Mouse (Mus musculus): ENCODE results near the gene Tff3. TPM values are rescaled to one million over a fixed set of nuclear protein-coding genes. Genes with fewer than 3 reads are reported as not detected.
A peak's percentile ranks its signal among the peaks of the same experiment; 100 is the strongest.

Gene Tff3
- total and polyA plus RNA-seq, 3 experiments, result not detected

- peak overlapping the region; percentile 63 for H3K9ac ChIP-seq (ENCODE audit: insufficient read depth, low read depth)
- TF ChIP-seq ELF1 (IDR thresholded peaks at IDR 0.05; ENCODE audit: low read depth, low read length) (no peak), ZMIZ1 (IDR thresholded peaks at IDR 0.05; ENCODE audit: low read depth, low read length) (no peak), CTCF (conservative IDR thresholded peaks at IDR 0.05 in 1 of 2, IDR thresholded peaks at IDR 0.05 in 1 of 2; ENCODE audit: low read depth in 2 of 2, low read length in 2 of 2) (no peak), RCOR1 (conservative IDR thresholded peaks at IDR 0.05; ENCODE audit: low read depth, low read length) (no peak), USF2 (conservative IDR thresholded peaks at IDR 0.05; ENCODE audit: low read depth, low read length) (no peak), CHD2 (IDR thresholded peaks at IDR 0.05; ENCODE audit: low read length) (no peak; the same call in 1 of the 2 replicates), SIN3A (IDR thresholded peaks at IDR 0.05; ENCODE audit: low read length) (no peak; the same call in 1 of the 2 replicates), EP300 (IDR thresholded peaks at IDR 0.05; ENCODE audit: low read length) (peak; percentile 71), MEF2A (IDR thresholded peaks at IDR 0.05; ENCODE audit: borderline replicate concordance, low read depth, low read length) (peak; percentile 67; the same call in 1 of the 2 replicates), ZKSCAN1 (IDR thresholded peaks at IDR 0.05; ENCODE audit: borderline replicate concordance, low read depth, low read length) (no peak), JUN (IDR thresholded peaks at IDR 0.05; ENCODE audit: insufficient read depth, low read depth, low read length) (peak; percentile 38; the same call in 1 of the 2 replicates), KAT2A (IDR thresholded peaks at IDR 0.05; ENCODE audit: insufficient replicate concordance, low read length) (no peak), UBTF (IDR thresholded peaks at IDR 0.05; ENCODE audit: low read depth, low read length) (no peak), NELFE (IDR thresholded peaks at IDR 0.05; ENCODE audit: low read depth, low read length) (no peak), JUND (conservative IDR thresholded peaks at IDR 0.05; ENCODE audit: low read depth, low read length) (no peak; the same call in 1 of the 2 replicates), SMC3 (IDR thresholded peaks at IDR 0.05; ENCODE audit: low read depth, low read length) (no peak; the same call in 1 of the 2 replicates), TCF12 (IDR thresholded peaks at IDR 0.05; ENCODE audit: low read depth, low read length) (no peak), CHD1 (IDR thresholded peaks at IDR 0.05; ENCODE audit: low read depth, low read length) (no peak), HCFC1 (IDR thresholded peaks at IDR 0.05; ENCODE audit: low read depth, low read length) (no peak), GABPA (IDR thresholded peaks at IDR 0.05; ENCODE audit: insufficient replicate concordance, low read depth, low read length) (no peak), MAX (IDR thresholded peaks at IDR 0.05; ENCODE audit: low read length) (no peak), MYC (IDR thresholded peaks at IDR 0.05; ENCODE audit: low read depth, low read length) (no peak), BHLHE40 (IDR thresholded peaks at IDR 0.05; ENCODE audit: low read depth, low read length) (peak; percentile 43; the same call in 1 of the 2 replicates), E2F4 (IDR thresholded peaks at IDR 0.05; ENCODE audit: insufficient replicate concordance, low read depth, low read length) (no peak), TBP (conservative IDR thresholded peaks at IDR 0.05; ENCODE audit: low read depth, low read length) (no peak; the same call in 1 of the 2 replicates), POLR2AphosphoS2 (IDR thresholded peaks at IDR 0.05; ENCODE audit: low read depth, low read length) (no peak), POLR2A (IDR thresholded peaks at IDR 0.05; ENCODE audit: low read depth, low read length) (no peak; the same call in 1 of the 2 replicates), ETS1 (conservative IDR thresholded peaks at IDR 0.05; ENCODE audit: low read depth, low read length) (peak; percentile 82), MXI1 (IDR thresholded peaks at IDR 0.05; ENCODE audit: low read depth, low read length) (no peak), PAX5 (IDR thresholded peaks at IDR 0.05; ENCODE audit: low read length) (no peak), MAZ (IDR thresholded peaks at IDR 0.05; ENCODE audit: low read depth, low read length) (no peak), USF1 (IDR thresholded peaks at IDR 0.05; ENCODE audit: low read depth, low read length) (no peak), ZC3H11A (IDR thresholded peaks at IDR 0.05; ENCODE audit: low read depth, low read length) (no peak), RAD21 (IDR thresholded peaks at IDR 0.05; ENCODE audit: low read depth, low read length) (no peak), ZNF384 (IDR thresholded peaks at IDR 0.05; ENCODE audit: low read depth, low read length) (no peak), NRF1 (IDR thresholded peaks at IDR 0.05; ENCODE audit: low read depth, low read length) (no peak), IRF4 (IDR thresholded peaks at IDR 0.05; ENCODE audit: low read depth, low read length) (peak; percentile 79; the same call in 1 of the 2 replicates), MAFK (IDR thresholded peaks at IDR 0.05; ENCODE audit: insufficient replicate concordance, low read length) (0 out of 2 replicates have a peak, but pooled peaks have one; percentile 33)
- H3K27ac ChIP-seq (ENCODE audit: insufficient read depth, low read depth), result peak overlapping the region; percentile 90
- peaks cover 42 to 83% of the 10 kb centered on the region in 2 experiments for H3K4me1 ChIP-seq (ENCODE audit: control insufficient read depth in 1 of 2, insufficient read depth in 2 of 2)
- in situ Hi-C loops (cut with MboI; ENCODE audit: low pct_ligation_motif_present, low pct_unique_long_range_greater_than_20kb, low sequenced_read_pairs), result loop anchor here (10.0 kb wide), 1 partner anchor 51 kb away; no protein-coding TSS in a partner anchor
- DNase-seq (ENCODE audit: extremely low read depth), result peak; percentile 62
- dilution Hi-C loops (cut with MboI; ENCODE audit: extremely low pct_ligation_motif_present, extremely low pct_unique_long_range_greater_than_20kb, low sequenced_read_pairs), result no loop called here
- H3K4me3 ChIP-seq (replicated peaks in 1 of 3; ENCODE audit: low read depth in 2 of 3, low read length in 2 of 3, poor library complexity in 1 of 3), result peak overlapping the region; percentile 19 to 27 (median 23)
- no peaks in the 10 kb centered on the region for H3K27me3 ChIP-seq (replicated peaks)
- no peaks in the 10 kb centered on the region for H3K36me3 ChIP-seq (replicated peaks in 1 of 2; ENCODE audit: control insufficient read depth in 1 of 2, insufficient read depth in 1 of 2, low read length in 1 of 2)
- no peaks in the 10 kb centered on the region for H3K79me2 ChIP-seq (replicated peaks; ENCODE audit: control insufficient read depth, extremely low read depth, insufficient read depth, poor library complexity, severe bottlenecking)
- H3K4me2 ChIP-seq (ENCODE audit: insufficient read depth, low read depth, poor library complexity, severe bottlenecking), result peak overlapping the region; percentile 46
- no peaks in the 10 kb centered on the region for H3K9me3 ChIP-seq (replicated peaks; ENCODE audit: low read length)
Measured at GRCm38 (mm10) chr17:31075471-31075870, 54.0 kb downstream of the Tff3 start.

Measured in CH12.LX (cell line).